Mouse (Mus musculus): ENCODE data around the gene Zfpm1. TPM values are rescaled to one million over a fixed set of nuclear protein-coding genes. Genes with fewer than 3 reads are reported as not detected.

Zfpm1 gene
- polyA plus RNA-seq, 1 experiment: 32.1 TPM

GRCm38 (mm10) chr8:122251739-122252138 is 30.2 kb upstream of the Zfpm1 start:
- H3K27ac ChIP-seq (ENCODE audit: insufficient read depth, low read length): no peak overlapping the region
- peaks cover 2% of the 10 kb centered on the region; the same call in 1 of the 2 replicates for H3K4me1 ChIP-seq (ENCODE audit: control insufficient read depth, insufficient read depth, low read length)
- TF ChIP-seq POLR2A (IDR thresholded peaks at IDR 0.05; ENCODE audit: extremely low read depth, insufficient read depth, low read length): no peak
- TF ChIP-seq CTCF (IDR thresholded peaks at IDR 0.05; ENCODE audit: extremely low read depth, insufficient read depth, low read length): no peak
- H3K4me3 ChIP-seq (ENCODE audit: insufficient read depth, low read length): no peak overlapping the region

- Histone ChIP-seq H3K4me3 (ENCODE audit: insufficient read depth, low read length) (no peak overlapping the region), H3K27ac (ENCODE audit: insufficient read depth, low read length) (no peak overlapping the region)
- TF ChIP-seq POLR2A (IDR thresholded peaks at IDR 0.05; ENCODE audit: extremely low read depth, insufficient read depth, low read length) (no peak), CTCF (IDR thresholded peaks at IDR 0.05; ENCODE audit: extremely low read depth, insufficient read depth, low read length) (no peak)
Observed at GRCm38 (mm10) chr8:122252366-122252765, 29.6 kb upstream of the Zfpm1 start.

GRCm38 (mm10) chr8:122259351-122259750 is 22.6 kb upstream of the Zfpm1 start:
- H3K4me1 ChIP-seq (ENCODE audit: control insufficient read depth, insufficient read depth, low read length): 0 out of 2 replicates have a peak, but pooled peaks cover 2% of the 10 kb centered on the region
- H3K4me3 ChIP-seq (ENCODE audit: insufficient read depth, low read length): no peak overlapping the region
- TF ChIP-seq POLR2A (IDR thresholded peaks at IDR 0.05; ENCODE audit: extremely low read depth, insufficient read depth, low read length) (no peak), CTCF (IDR thresholded peaks at IDR 0.05; ENCODE audit: extremely low read depth, insufficient read depth, low read length) (peak; percentile 100)
- no peak overlapping the region for H3K27ac ChIP-seq (ENCODE audit: insufficient read depth, low read length)

More at GRCm38 (mm10) chr8:122252366-122252765, 29.6 kb upstream of the Zfpm1 start:
- H3K4me1 ChIP-seq (ENCODE audit: control insufficient read depth, insufficient read depth, low read length): peaks cover 2% of the 10 kb centered on the region; the same call in 1 of the 2 replicates

- Histone ChIP-seq H3K4me1 (ENCODE audit: control insufficient read depth, insufficient read depth, low read length) (0 out of 2 replicates have a peak, but pooled peaks cover 2% of the 10 kb centered on the region), H3K4me3 (ENCODE audit: insufficient read depth, low read length) (no peak overlapping the region), H3K27ac (ENCODE audit: insufficient read depth, low read length) (no peak overlapping the region)
- TF ChIP-seq POLR2A (IDR thresholded peaks at IDR 0.05; ENCODE audit: extremely low read depth, insufficient read depth, low read length) (no peak), CTCF (IDR thresholded peaks at IDR 0.05; ENCODE audit: extremely low read depth, insufficient read depth, low read length) (no peak)
Observed at GRCm38 (mm10) chr8:122260755-122261154, 21.2 kb upstream of the Zfpm1 start.

- no peak overlapping the region for H3K4me3 ChIP-seq (ENCODE audit: insufficient read depth, low read length)
- TF ChIP-seq POLR2A (IDR thresholded peaks at IDR 0.05; ENCODE audit: extremely low read depth, insufficient read depth, low read length) (no peak), CTCF (IDR thresholded peaks at IDR 0.05; ENCODE audit: extremely low read depth, insufficient read depth, low read length) (no peak)
- H3K27ac ChIP-seq (ENCODE audit: insufficient read depth, low read length): no peak overlapping the region
- H3K4me1 ChIP-seq (ENCODE audit: control insufficient read depth, insufficient read depth, low read length): 0 out of 2 replicates have a peak, but pooled peaks cover 2% of the 10 kb centered on the region
Observed at GRCm38 (mm10) chr8:122262835-122263234, 19.1 kb upstream of the Zfpm1 start.

- Histone ChIP-seq H3K4me3 (ENCODE audit: insufficient read depth, low read length) (no peak overlapping the region), H3K27ac (ENCODE audit: insufficient read depth, low read length) (no peak overlapping the region)
- TF ChIP-seq POLR2A (IDR thresholded peaks at IDR 0.05; ENCODE audit: extremely low read depth, insufficient read depth, low read length) (no peak), CTCF (IDR thresholded peaks at IDR 0.05; ENCODE audit: extremely low read depth, insufficient read depth, low read length) (no peak)
Observed at GRCm38 (mm10) chr8:122264243-122264642, 17.7 kb upstream of the Zfpm1 start.

GRCm38 (mm10) chr8:122265522-122265921 is 16.4 kb upstream of the Zfpm1 start:
- Histone ChIP-seq H3K4me3 (ENCODE audit: insufficient read depth, low read length) (no peak overlapping the region), H3K27ac (ENCODE audit: insufficient read depth, low read length) (no peak overlapping the region), H3K4me1 (ENCODE audit: control insufficient read depth, insufficient read depth, low read length) (peaks cover 2% of the 10 kb centered on the region; the same call in 1 of the 2 replicates)
- TF ChIP-seq POLR2A (IDR thresholded peaks at IDR 0.05; ENCODE audit: extremely low read depth, insufficient read depth, low read length): no peak
- TF ChIP-seq CTCF (IDR thresholded peaks at IDR 0.05; ENCODE audit: extremely low read depth, insufficient read depth, low read length): no peak

More at GRCm38 (mm10) chr8:122264243-122264642, 17.7 kb upstream of the Zfpm1 start:
- H3K4me1 ChIP-seq (ENCODE audit: control insufficient read depth, insufficient read depth, low read length): peaks cover 2% of the 10 kb centered on the region; the same call in 1 of the 2 replicates

GRCm38 (mm10) chr8:122266867-122267266 is 15.1 kb upstream of the Zfpm1 start:
- no peak for TF ChIP-seq POLR2A (IDR thresholded peaks at IDR 0.05; ENCODE audit: extremely low read depth, insufficient read depth, low read length)
- no peak for TF ChIP-seq CTCF (IDR thresholded peaks at IDR 0.05; ENCODE audit: extremely low read depth, insufficient read depth, low read length)
- H3K27ac ChIP-seq (ENCODE audit: insufficient read depth, low read length): no peak overlapping the region

GRCm38 (mm10) chr8:122268861-122269260 is 13.1 kb upstream of the Zfpm1 start:
- TF ChIP-seq CTCF (IDR thresholded peaks at IDR 0.05; ENCODE audit: extremely low read depth, insufficient read depth, low read length) (no peak), POLR2A (IDR thresholded peaks at IDR 0.05; ENCODE audit: extremely low read depth, insufficient read depth, low read length) (no peak)
- Histone ChIP-seq H3K4me3 (ENCODE audit: insufficient read depth, low read length) (peak overlapping the region; percentile 30), H3K4me1 (ENCODE audit: control insufficient read depth, insufficient read depth, low read length) (peaks cover 2% of the 10 kb centered on the region; the same call in 1 of the 2 replicates), H3K27ac (ENCODE audit: insufficient read depth, low read length) (no peak overlapping the region)

More at GRCm38 (mm10) chr8:122266867-122267266, 15.1 kb upstream of the Zfpm1 start:
- no peak overlapping the region for H3K4me3 ChIP-seq (ENCODE audit: insufficient read depth, low read length)
- peaks cover 2% of the 10 kb centered on the region; the same call in 1 of the 2 replicates for H3K4me1 ChIP-seq (ENCODE audit: control insufficient read depth, insufficient read depth, low read length)

- Histone ChIP-seq H3K4me1 (ENCODE audit: control insufficient read depth, insufficient read depth, low read length) (no peaks in the 10 kb centered on the region; the same call in 1 of the 2 replicates), H3K27ac (ENCODE audit: insufficient read depth, low read length) (no peak overlapping the region), H3K4me3 (ENCODE audit: insufficient read depth, low read length) (peak overlapping the region; percentile 30)
- peak; percentile 84 for TF ChIP-seq CTCF (IDR thresholded peaks at IDR 0.05; ENCODE audit: extremely low read depth, insufficient read depth, low read length)
- TF ChIP-seq POLR2A (IDR thresholded peaks at IDR 0.05; ENCODE audit: extremely low read depth, insufficient read depth, low read length): no peak
Observed at GRCm38 (mm10) chr8:122269404-122269803, 12.5 kb upstream of the Zfpm1 start.

Measured in cortical plate, adult 2 months (tissue).